Mouse (Mus musculus): ENCODE measurements around the gene Tmem208.

The Tmem208 gene

DNA sequence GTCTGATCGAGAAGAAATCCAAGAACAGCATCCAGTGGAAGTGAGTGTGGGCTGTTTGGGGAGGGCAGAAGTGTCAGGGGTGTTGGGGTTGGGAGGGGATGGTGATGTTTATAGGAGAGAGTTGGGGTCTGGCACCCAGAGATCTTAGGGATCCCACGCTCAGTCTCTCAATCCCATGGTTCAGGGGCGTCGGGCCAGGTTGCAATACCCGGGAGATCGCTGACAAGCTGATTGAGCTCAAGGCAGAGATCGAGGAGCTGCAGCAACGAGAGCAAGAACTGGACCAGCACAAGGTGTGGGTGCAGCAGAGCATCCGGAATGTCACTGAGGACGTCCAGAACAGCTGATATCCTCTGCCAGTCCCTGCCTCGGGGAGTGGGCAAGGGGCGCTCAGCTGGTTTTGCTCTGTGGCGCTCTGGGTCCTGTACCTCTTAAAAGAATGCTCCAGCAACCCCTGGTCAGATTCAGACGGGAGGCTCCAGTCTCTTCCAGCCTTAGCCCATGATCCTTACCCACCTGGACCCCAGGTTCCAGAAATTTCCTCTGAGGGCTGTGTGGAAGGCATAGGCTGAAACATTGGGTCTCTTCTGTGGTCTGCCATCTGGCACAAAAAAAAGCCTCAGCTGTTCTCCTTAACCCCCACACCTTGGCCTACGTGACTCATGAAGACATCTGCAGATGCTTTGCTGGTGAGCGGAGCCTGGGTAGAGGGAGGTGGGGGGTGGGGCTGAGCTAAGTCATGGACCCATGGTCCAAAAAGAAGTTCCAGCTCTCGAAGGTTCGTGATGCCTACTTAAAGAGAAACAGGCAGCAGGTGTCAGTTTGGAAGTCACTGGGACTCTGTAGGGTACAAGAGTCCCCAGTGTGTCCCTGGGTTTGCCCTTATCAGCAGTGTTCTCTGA lies 27.6 kb upstream of the Tmem208 start:
- no peak for DNase-seq (ENCODE audit: low read depth, low spot score)

DNA sequence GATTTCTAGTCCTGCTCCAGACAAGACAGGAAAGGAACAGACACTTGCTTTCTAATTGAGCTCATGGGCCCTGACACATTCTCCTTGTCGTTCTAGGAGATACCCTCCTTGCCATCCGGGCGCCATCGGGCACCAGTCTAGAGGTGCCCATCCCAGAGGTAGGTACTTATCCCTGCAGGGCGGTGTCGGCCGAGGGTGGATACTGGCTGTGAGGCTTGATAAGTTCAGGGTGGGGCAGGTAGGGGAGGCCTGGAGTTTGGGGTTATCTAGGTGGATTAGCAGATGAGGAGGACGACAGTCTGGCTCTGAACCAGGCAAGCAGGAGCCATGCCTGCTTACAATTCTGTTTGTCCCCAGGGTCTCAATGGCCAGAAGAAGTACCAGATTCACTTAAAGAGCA lies 26.2 kb upstream of the Tmem208 start:
- DNase-seq (ENCODE audit: low read depth, low spot score) = no peak

DNA sequence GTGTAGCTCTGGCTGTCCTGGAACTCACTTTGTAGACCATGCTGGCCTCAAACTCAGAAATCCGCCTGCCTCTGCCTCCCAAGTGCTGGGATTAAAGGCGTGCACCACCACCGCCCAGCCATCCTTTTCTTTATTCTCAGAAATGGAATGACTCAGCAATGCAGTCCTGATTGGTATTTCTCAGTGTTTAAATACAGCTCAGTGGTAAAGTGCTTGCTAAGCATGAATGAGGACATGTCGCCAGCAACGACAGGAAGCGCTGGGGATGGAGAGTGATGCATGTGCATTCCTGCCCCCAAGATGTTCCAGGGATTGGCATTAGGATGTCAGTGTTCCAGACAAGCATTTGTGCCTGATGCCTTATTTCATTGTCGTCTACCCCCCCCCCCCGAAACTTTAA lies 22.8 kb upstream of the Tmem208 start:
- no peak for DNase-seq (ENCODE audit: low read depth, low spot score)

DNA sequence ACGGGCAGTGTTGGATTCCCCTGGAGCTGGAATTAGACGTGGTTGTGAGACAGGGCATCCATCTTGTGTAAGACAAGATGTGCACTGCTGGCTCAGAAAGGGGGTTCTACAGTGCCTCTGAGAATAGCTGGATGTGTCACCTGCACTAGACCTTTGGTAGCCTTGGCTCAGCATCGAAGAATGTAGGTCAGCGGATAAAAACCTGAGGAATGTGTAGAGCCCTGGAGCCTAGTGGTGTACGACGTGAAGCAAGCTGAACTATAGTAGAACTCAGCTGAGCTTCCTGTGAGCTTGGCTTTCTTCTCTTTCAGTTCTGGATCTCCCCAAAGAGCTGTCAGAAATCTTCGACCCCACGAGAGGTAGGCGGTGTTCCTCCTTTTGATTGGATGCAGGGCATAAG lies 22.3 kb upstream of the Tmem208 start:
- no peak for DNase-seq (ENCODE audit: low read depth, low spot score)

DNA sequence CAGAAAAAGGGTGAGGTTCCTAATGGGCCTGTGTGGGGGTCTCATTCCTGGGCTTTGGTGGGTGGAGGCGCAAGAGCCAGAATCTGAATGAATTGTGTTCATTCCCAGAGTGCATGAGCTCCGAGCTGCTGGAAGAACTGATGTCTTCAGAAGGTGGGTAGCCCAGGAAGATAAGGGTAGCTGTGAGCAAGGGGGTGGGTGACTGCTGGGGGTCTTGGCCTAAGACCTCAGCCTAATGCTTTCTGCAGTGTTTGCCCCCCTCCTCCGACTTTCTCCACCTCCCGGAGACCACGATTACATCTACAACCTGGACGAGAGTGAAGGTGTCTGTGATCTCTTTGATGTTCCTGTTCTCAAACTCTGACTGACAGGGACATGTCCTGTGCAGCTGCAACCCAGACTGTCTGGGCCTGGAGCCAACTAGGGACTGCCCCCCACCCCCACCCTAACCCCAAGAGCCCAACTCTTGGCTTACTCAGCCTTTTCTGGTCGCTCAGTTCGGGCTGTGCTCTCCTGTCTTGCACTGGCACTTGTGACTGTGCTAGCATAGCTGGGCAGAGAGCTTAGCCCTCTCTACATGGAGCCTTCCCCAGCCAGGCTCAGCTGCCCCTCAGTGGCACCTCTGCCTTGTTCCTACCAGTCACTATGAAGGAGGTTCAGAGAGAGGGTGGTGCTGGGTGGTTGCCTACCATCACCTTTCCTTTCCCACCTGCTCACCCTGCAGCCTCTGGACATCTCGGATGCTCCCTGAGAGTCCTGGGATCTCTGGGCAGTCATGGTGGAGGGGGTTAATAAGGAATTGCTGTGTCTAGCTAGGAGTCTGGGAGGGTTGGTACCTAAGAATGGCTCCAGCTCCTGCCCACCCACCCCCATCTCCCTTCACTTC lies 21.6 kb upstream of the Tmem208 start:
- DNase-seq (ENCODE audit: low read depth, low spot score) = no peak

DNA sequence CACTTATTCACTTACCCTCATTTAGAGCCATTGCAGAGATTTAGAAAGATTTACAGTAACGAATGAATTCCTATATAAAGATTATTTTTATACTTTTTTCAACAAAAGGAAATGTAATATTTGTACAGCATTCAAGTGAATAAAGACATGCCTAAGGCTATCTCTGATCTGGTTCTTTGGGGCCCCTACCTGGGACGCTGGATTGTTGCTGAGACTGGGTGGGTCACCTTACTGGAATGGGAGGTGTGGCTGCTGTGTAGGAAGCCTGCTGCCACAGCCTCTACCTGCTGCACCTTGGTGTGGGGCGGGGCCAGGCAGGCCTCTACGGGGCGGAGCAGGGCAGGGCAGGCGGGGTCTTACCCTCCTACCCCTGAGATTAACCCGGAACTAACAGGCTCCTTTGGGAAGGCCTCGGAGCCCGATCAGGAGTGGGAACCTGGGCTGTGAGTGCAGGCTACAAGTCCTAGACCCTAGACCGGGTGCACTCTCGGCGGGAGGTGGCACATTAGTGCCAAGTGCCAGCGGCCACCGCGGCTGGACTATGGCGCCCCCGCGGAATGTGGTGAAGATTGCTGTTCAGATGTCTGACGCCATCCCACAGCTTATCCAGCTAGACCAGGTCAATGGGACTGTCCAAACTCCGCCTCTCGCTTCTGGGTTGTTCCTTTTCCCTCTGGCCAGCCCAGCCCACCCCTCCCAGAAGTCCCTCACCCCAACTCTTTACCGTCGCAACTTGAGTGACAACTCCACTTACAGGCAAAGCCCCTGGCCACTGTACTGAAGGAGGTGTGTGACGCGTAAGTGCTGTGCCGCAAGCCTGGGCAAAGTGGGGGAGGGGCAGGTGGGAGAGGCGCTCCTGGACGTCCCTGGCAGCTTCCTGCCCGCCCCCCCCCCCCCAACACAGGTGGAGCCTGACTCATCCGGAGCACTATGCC lies 20.7 kb upstream of the Tmem208 start, which contains the start of gene Elmo3:
Elmo3 (plus strand) TSS at position 391 of the 935 bp plus-strand sequence.
- no peak for DNase-seq (ENCODE audit: low read depth, low spot score)

DNA sequence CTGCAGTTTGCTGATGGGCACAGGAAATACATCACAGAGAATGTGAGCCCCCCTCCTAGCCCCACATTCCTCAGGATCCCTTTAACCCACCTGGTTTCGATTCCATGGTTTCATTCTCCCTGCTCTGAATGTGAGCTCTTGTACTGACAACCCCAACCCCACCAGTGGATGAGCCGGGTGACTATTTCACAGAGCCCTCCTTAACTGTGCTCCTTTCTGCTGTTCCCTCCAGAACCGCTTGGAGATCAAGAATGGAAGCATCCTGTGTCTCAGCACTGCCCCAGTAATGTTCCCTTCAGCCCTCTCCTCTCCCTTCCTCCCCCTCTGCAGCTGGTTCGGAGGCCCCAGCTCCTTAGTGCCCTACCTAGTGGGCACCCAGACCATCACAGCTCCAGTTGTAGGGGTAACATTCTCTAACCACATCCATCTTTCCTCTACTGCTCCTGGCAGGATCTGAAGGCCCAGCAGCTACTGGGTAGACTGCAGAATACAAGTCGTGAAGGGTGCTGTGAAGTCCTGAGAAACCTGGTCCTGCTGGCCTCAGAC lies 19.9 kb upstream of the Tmem208 start:
- no peak for DNase-seq (ENCODE audit: low read depth, low spot score)

DNA sequence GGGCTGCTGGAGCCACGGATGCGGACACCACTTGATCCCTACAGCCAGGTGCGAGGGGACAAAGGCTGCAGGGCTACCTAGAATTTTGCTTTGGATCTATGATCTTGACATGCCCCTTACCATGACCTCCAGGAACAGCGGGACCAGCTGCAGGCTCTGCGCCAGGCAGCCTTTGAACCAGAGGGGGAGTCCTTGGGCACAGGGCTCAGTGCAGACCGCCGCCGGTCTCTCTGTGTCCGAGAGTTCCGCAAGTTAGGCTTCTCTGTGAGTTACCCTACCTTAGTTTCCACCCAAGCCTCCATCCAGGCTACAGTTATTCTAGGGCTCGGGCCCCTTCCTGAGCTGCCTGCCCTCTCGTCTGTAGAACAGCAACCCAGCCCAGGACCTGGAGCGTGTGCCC lies 18.5 kb upstream of the Tmem208 start:
- no peak for DNase-seq (ENCODE audit: low read depth, low spot score)

DNA sequence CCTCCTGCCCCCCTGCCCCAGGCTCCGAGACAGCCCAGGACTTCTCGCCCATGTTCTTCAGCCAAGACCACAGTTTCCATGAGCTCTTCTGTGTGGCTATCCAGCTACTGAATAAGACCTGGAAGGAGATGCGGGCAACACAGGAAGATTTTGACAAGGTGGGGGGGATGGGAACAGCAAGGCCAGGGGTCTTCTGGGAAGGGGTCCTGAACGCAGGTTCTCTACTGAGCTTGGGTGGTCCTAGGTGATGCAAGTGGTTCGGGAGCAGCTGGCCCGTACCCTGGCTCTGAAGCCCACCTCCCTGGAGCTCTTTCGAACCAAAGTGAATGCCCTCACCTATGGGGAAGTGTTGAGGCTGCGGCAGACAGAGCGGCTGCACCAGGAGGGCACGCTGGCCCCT lies 17.7 kb upstream of the Tmem208 start:
- no peak for DNase-seq (ENCODE audit: low read depth, low spot score)

DNA sequence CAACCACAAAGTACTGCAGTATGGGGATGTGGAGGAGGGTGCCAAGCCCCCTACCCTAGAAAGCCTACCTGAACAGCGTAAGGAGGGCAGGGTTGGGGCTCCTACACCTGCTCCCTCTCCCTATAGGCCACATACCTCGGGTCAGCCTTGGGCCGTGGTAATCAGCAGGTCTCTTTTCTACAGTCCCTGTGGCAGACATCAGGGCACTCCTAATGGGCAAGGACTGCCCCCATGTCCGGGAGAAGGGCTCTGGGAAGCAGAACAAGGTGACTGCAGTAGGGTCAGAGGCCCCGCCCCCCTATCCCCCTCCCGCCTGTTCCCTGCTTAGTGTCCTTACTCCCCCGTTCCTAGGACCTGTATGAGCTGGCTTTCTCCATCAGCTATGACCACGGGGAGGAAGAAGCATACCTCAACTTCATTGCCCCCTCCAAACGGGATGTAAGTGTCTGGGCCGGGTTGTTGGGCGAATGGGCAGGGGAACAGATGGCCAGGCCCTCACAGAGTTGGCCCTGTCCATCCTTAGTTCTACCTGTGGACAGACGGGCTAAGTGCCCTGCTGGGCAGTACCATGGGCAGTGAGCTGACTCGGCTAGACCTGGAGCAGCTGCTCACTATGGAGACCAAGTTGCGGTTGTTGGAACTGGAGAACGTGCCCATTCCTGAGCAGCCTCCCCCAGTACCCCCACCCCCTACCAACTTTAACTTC lies 16.9 kb upstream of the Tmem208 start:
- no peak for DNase-seq (ENCODE audit: low read depth, low spot score)

DNA sequence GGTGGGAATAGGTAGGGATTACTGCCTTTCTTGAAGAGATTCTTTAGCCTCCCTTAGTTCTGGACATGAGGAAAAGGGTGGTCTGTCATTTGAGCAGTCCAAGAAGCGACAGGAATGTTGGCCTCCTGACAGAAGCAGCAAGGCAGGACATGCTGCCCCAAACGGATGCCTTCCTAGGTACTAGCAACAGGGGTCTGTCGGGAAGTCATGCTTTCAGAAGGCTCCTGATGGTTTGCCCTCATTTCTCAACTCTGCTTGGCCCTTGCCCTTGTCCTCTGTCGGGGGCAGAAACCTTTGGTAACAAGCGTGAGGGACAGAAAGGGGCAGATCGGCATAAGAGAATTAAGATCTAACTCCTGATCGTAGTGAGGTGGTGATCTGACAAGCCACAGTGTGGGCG lies 16.0 kb upstream of the Tmem208 start:
- no peak for DNase-seq (ENCODE audit: low read depth, low spot score)

DNA sequence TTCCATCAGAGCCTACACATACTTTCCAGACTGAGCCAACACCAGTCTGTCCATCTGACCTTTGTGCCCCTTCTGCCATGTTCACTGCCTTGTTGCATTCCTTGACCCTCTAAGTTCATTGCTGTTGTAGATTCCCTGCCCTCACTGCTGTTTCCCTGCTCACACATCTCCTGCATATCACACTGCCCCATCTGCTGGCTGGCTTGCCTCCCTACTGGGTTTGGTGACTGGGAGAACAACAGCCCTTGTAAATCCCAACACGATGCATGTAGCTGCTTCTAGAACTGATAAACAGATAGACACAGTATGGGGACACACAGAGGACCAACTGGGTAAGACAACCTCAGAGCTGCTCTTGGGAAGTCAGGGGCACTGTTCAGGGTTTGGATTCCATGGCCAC lies 14.4 kb upstream of the Tmem208 start:
- no peak for DNase-seq (ENCODE audit: low read depth, low spot score)

DNA sequence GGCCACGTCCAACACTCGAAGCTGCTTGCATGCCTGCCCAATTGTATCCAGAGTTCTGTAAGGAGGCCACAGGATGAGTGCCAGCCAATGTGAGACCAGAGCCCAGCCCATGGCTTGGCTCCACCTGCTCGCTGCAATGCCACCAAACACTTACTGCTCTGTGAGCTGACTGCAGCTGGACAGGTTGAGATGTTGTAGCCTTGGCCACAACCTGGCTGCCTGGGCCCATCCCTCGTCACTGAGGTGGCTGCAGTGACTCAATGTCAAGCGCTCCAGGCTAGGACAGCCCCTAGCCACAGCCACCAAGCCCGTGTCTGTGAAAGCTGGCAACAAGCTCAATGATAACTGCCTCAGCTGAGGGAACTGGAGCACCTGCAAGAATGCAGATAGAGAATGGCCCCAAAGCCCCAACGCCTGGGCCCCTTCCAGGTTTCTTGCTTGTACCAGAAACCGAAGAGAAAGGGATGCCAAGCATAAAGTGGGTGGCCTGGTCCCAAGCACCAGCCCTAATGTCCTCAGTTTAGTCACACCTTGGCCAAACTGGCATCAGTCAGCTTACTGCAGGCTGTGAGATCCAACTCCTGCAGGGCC lies 13.2 kb upstream of the Tmem208 start:
- DNase-seq (ENCODE audit: low read depth, low spot score) = no peak

DNA sequence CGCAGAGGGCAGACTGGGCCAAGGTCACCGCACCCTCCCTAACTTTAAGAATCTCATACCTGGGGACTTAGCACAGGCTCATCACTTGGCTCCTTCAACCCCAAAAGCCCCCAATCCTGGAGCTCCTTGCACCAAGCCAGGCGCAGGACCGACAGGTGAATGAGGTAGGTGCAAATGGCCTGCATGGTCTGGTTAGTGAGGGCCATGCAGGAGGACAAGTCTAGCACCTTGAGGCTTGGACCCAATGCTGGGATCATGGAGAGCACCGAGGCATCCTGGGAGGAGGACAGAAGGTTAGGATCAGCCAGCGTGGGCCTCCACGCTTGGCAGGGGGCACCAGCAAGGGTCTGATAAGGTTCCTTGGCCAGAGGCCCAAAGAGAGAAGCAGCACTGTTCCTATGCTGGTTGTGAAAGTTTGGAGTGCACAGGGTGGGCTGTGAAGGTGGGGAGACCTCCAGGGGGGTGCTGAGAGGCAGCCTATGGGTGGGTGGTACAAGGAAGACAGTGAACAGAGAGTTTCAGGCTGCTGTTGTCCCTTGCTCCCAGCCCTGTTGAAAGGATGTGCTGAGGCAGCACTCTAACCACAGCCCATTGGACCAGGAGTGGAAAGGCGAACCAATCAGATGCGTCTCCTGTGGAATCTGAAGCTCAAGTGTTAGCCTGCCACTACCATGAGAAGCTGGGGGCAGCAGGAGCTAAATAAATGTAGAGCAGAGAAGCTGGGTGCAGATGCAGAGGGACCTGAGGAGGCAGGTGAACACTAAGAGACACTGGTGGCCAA lies 12.3 kb upstream of the Tmem208 start:
- DNase-seq (ENCODE audit: low read depth, low spot score) = no peak

DNA sequence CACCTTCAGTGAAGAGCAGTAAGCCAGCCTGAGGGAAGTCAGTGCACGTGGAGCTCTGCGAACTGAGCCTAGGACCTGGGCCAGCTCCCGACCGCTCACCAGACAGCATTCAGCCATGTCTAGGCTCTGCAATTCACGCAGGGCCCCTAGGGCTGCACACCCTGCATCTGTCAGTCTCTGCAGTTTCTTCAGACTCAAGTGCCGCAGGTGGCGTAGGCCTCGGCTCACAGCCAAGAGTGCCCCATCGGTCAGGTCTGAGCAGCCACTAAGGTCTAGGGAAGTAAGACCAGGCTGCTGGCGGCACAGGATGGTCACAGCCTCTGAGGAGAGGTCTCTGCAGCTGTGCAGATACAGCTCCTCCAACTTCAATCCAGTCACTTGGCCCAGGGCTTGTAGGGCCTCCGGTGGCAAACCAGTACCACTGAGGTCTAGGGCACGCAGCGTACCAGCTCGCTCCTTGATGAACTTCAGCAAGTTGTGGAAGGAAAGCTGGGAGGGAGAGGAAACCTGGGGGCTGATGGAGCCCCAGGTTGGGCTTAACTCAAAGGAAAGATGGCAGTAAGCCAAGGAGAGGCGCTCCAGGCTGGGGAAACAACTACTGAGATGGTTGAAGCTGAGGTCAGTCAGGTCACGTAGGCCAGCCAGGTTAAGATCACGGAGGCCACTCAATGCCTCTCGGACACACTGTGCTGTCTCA lies 10.9 kb upstream of the Tmem208 start:
- no peak for DNase-seq (ENCODE audit: low read depth, low spot score)

DNA sequence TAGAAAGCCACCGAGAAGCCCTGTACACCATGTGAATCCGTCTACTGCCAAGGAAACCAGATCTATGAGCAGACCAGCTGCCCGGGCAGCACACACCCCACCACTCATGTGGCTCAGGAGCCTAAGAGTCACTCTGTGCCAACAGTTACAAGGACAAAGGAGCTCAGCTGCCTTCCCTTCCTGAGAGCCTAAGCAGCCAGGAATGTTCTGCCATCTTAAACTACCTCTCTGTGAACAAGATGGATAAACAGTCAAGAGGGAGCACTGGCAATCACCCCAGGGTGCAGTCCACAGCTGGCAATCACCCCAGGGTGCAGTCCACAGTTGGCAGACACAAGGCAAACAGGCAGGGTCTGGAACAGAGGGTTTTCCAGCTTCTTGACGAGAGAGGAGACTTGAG lies 8.2 kb upstream of the Tmem208 start:
- DNase-seq (ENCODE audit: low read depth, low spot score) = no peak

DNA sequence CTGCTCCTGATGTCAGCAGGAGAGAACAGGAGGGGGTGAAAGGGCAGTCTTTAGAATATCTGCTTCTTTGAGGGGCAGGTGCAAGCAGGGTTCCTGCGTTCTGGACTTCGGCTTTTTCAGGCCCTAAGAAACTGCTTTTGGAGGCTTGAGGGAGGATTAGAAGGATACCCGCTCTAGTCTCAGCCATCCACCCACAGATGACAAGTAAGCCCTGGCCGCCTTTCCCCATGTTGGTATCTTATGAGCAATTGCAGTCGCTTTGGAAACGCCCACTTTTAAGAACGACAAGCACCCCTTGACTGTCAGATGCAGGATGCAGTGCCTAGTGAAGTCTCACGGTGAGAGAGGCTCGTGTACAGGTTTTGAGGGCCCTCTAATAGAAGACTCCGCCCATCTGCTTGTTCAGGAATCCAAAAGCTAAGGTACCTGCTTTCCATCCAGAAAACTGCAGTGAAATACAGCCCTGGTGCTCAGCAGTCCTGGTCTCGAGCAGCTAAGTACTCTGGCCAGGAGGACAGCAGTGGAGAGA lies 7.4 kb upstream of the Tmem208 start:
- no peak for DNase-seq (ENCODE audit: low read depth, low spot score)

DNA sequence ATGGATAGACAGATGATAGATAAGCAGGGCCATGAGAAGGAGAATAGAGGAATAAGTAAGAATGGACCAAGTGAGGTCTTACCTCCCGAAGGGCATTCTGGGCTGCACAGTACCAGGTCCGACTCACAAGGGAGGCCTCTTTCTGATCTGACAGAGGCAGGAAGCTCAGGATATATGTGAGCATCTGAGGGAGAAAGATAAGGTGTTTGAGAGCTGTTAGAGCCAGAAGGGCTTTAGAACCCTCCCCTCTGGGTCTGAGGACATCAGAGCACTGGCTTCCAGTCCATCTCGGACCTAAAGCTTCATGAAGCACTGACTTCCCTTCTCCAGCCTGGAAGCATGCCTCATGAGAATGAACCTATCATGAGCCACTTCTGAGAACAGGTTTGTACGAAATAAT lies 3.0 kb upstream of the Tmem208 start:
- no peak for DNase-seq (ENCODE audit: low read depth, low spot score)
